Mouse (Mus musculus) bone marrow, adult 2 months (tissue): Measurements from ENCODE around the gene Dnah17.

Experiments
- CTCF ChIP-seq: fragments of 200-500 bp; IDR thresholded peaks from 2 replicates; pipeline ENCODE4 v1.5.1; 2011; ENCODE audit warnings: low read length, control low read depth; ENCODE audit not compliant: control insufficient read depth, insufficient read depth
- POLR2A ChIP-seq: fragments of 200-500 bp; IDR thresholded peaks from 2 replicates; pipeline ENCODE4 v1.6.1; 2011; ENCODE audit warnings: low read depth, mild to moderate bottlenecking, control low read depth, low read length, borderline replicate concordance; ENCODE audit not compliant: control insufficient read depth

DNA sequence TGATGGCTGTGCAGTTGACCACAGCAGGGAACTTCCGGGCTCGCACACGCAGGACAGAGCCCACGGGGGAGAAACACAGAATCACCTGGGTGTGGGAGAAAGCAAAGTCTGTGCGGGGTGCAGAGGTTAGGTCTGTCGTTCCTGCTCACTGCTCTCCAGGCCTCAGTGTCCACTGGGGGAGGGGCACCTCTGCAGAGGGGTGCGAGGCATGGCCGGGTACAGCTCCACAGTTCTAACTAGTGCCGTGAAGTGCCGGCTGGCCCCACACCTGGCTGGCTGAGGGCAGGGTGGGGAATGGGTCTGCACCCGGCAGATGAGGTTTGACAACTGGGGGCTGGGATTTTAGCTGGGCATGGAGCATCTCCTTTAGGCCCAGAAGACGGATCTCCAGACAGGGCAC, 72.1 kb downstream of the Dnah17 start:
- no peak for TF ChIP-seq POLR2A
- no peak for TF ChIP-seq CTCF
